Mouse (Mus musculus): ENCODE data around the gene Rps6kl1. TPM values are rescaled to one million over a fixed set of nuclear protein-coding genes. Genes with fewer than 3 reads are reported as not detected.

Gene Rps6kl1
- total and polyA plus RNA-seq, 2 experiments from 2014 or later: 0.11 to 1.1 TPM

DNA sequence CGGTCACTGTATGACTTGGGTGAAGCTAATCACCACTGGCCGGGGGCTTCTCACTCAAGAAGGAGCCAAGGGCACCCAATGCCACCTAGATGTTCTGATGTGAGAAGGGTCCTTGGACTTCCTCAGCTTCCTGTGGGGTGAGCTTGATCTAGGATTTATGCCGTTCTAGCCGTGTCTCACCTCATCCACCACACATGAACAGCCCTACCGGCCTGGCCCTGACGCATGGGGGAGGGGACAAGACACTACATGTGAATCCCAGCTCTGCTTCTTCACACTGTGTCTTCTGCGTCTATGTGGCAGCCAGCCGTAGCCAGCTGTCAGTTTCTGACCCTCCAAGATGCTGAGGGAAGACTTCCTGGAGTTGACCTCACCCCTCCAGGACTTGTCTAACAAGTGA is 7.7 kb upstream of the Rps6kl1 start:
- no peak overlapping the region for H3K4me3 ChIP-seq (ENCODE audit: low read depth, low read length)
- no peak overlapping the region for H3K4me2 ChIP-seq (ENCODE audit: low read depth, low read length)
- H3K27ac ChIP-seq (ENCODE audit: low read depth): no peak overlapping the region
- TF ChIP-seq EP300 (IDR thresholded peaks at IDR 0.05; ENCODE audit: low read depth) (no peak), CTCF (IDR thresholded peaks at IDR 0.05; ENCODE audit: low read depth) (no peak)
- no peaks in the 10 kb centered on the region for H3K4me1 ChIP-seq (ENCODE audit: control insufficient read depth, insufficient read depth)
- DNase-seq (ENCODE audit: low spot score) (no peak), ATAC-seq (ENCODE audit: insufficient read depth, low read depth) (no peak)
- 81% methylated on average over 8 of the region's 8 CpGs for WGBS
- no peaks in the 10 kb centered on the region for H3K36me3 ChIP-seq (replicated peaks; ENCODE audit: control insufficient read depth, insufficient read depth, low read length)
- no peak overlapping the region for H3K9ac ChIP-seq (replicated peaks; ENCODE audit: low read depth, low read length)
- H3K9me3 ChIP-seq (replicated peaks; ENCODE audit: control insufficient read depth, low read length): no peaks in the 10 kb centered on the region
- H3K27me3 ChIP-seq (ENCODE audit: control insufficient read depth, insufficient read depth, low read length): no peaks in the 10 kb centered on the region

DNA sequence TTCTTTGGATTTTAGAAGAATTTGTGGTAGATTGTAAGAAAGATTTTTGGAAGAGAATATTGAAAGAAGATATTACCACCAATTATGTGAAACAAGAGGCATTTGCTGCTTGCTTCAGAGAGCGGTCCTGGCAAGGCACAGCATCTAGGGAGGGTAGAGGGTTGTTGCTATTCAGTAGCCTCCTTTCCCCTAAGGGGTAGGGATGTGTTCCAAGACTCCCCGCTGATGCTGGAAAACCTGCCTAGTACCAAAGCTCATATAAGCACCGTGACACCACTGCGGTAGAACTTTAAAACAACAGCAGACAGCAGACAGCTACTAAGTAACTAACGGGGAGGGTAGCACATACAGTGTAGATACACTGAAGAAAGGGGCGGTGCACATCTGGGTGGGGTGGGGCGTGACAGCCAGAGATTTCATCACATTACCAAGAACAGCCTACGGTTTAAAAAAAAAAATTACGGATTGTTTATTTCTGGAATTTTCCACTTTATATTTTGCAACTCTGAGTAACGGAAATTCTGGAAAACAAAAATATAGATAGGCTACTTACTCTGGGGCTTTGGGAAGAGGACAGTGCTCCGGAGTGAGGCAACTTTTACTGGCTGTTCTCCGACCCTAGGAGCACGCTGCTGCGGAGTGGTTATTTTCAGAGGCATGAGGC is 6.9 kb upstream of the Rps6kl1 start:
- no peak overlapping the region for H3K4me3 ChIP-seq (ENCODE audit: low read depth, low read length)
- H3K36me3 ChIP-seq (replicated peaks; ENCODE audit: control insufficient read depth, insufficient read depth, low read length): no peaks in the 10 kb centered on the region
- no peak overlapping the region for H3K4me2 ChIP-seq (ENCODE audit: low read depth, low read length)
- ATAC-seq (ENCODE audit: insufficient read depth, low read depth) (no peak), DNase-seq (ENCODE audit: low spot score) (no peak)
- TF ChIP-seq EP300 (IDR thresholded peaks at IDR 0.05; ENCODE audit: low read depth) (no peak), CTCF (IDR thresholded peaks at IDR 0.05; ENCODE audit: low read depth) (no peak)
- no peaks in the 10 kb centered on the region for H3K9me3 ChIP-seq (replicated peaks; ENCODE audit: control insufficient read depth, low read length)
- H3K27ac ChIP-seq (ENCODE audit: low read depth): no peak overlapping the region
- WGBS: 81% methylated on average over 14 of the region's 14 CpGs
- no peaks in the 10 kb centered on the region for H3K4me1 ChIP-seq (ENCODE audit: control insufficient read depth, insufficient read depth)
- no peaks in the 10 kb centered on the region for H3K27me3 ChIP-seq (ENCODE audit: control insufficient read depth, insufficient read depth, low read length)
- H3K9ac ChIP-seq (replicated peaks; ENCODE audit: low read depth, low read length): no peak overlapping the region

DNA sequence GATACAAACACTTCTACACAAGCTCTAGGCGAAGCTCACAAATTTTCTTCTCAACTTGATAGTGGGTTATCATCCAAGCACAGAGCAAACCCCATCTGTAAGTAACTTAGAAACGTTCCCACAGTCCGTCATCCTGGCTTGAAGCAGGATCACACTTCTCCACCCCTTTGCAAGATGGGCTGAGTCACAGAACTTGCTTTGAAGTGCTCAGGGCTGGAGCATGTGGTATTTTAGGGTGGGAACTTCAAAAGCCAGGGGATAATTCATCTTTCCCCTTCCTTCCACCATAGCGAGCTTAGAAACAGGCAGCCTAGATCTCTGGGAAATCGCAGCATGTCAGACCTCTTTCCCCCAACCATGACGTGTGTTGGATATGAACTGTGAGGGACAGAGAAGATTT is 5.3 kb upstream of the Rps6kl1 start:
- no peak for ATAC-seq (ENCODE audit: insufficient read depth, low read depth)

DNA sequence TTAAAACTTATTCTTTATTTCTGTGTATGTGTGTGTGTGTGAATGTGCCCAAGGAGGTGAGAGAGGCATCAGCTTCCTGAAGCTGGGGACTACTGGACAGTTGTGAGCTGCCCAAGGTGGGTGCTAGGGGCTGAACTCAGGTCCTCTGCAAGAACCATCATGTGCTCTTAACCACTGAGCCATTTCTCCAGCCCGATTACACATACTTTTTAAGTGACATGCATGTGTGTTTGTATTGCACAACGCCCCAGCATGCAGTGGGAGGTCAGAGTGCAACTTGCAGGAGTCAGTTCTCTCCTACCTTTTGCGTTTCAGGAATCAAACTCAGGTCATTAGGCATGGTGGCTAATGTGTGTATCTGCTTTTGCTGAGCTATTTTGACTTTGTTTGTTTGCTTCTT is 1.9 kb upstream of the Rps6kl1 start:
- WGBS: 76% methylated on average over 3 of the region's 3 CpGs
- TF ChIP-seq CTCF (IDR thresholded peaks at IDR 0.05; ENCODE audit: low read depth) (no peak), EP300 (IDR thresholded peaks at IDR 0.05; ENCODE audit: low read depth) (no peak)
- H3K36me3 ChIP-seq (replicated peaks; ENCODE audit: control insufficient read depth, insufficient read depth, low read length): no peaks in the 10 kb centered on the region

More for the DNA sequence above, 5.3 kb upstream of the Rps6kl1 start:
- no peak overlapping the region for H3K9ac ChIP-seq (replicated peaks; ENCODE audit: low read depth, low read length)
- 29% methylated on average over 6 of the region's 6 CpGs for WGBS
- peaks cover 4% of the 10 kb centered on the region for H3K27me3 ChIP-seq (ENCODE audit: control insufficient read depth, insufficient read depth, low read length)
- no peak for DNase-seq (ENCODE audit: low spot score)
- TF ChIP-seq EP300 (IDR thresholded peaks at IDR 0.05; ENCODE audit: low read depth): no peak
- no peak for TF ChIP-seq CTCF (IDR thresholded peaks at IDR 0.05; ENCODE audit: low read depth)
- no peaks in the 10 kb centered on the region for H3K36me3 ChIP-seq (replicated peaks; ENCODE audit: control insufficient read depth, insufficient read depth, low read length)
- no peak overlapping the region for H3K4me2 ChIP-seq (ENCODE audit: low read depth, low read length)
- no peak overlapping the region for H3K4me3 ChIP-seq (ENCODE audit: low read depth, low read length)
- H3K27ac ChIP-seq (ENCODE audit: low read depth): no peak overlapping the region
- no peaks in the 10 kb centered on the region for H3K9me3 ChIP-seq (replicated peaks; ENCODE audit: control insufficient read depth, low read length)
- H3K4me1 ChIP-seq (ENCODE audit: control insufficient read depth, insufficient read depth): no peaks in the 10 kb centered on the region

DNA sequence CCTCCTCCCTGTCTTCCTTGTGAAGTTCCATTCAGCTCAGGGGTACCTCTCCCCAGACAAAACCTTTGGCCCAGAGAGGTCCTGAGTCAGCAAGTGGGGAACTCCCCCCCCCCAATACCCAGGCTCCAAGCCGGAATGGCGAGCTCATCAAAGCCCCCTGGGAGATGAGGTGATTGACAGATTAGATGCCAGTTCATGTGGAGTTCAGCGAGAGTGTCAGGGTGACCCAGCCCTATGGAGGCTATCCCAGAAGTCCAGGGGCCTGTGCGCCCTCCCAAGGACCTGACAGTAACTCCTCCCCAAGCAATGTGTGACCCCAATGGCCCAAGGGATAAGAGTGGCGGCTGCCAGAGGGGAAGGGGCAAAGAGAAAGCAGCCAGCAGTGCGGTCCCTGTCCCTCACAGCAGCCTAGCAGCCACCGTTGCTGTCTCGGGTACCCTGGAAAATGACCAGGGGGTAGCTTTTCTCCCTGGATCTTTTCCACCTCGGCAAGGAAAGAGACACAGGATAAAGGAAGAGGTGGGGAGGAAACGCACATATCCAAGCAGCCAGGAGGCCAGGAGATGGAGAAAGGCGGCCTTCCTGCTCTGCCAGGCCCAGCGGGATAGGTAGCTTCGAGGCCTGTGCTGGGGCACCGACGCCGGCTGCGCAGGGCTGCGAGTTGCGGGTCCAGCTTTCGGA is 603 bp downstream of the Rps6kl1 start:
- Histone ChIP-seq H3K27ac (ENCODE audit: low read depth) (no peak overlapping the region), H3K4me3 (ENCODE audit: low read depth, low read length) (peak overlapping the region; percentile 32), H3K36me3 (replicated peaks; ENCODE audit: control insufficient read depth, insufficient read depth, low read length) (no peaks in the 10 kb centered on the region), H3K27me3 (ENCODE audit: control insufficient read depth, insufficient read depth, low read length) (peaks cover 12% of the 10 kb centered on the region), H3K4me2 (ENCODE audit: low read depth, low read length) (peak overlapping the region; percentile 56), H3K4me1 (ENCODE audit: control insufficient read depth, insufficient read depth) (no peaks in the 10 kb centered on the region), H3K9me3 (replicated peaks; ENCODE audit: control insufficient read depth, low read length) (no peaks in the 10 kb centered on the region), H3K9ac (replicated peaks; ENCODE audit: low read depth, low read length) (no peak overlapping the region)
- DNase-seq (ENCODE audit: low spot score) (no peak), ATAC-seq (ENCODE audit: insufficient read depth, low read depth) (no peak)
- no peak for TF ChIP-seq CTCF (IDR thresholded peaks at IDR 0.05; ENCODE audit: low read depth)
- TF ChIP-seq EP300 (IDR thresholded peaks at IDR 0.05; ENCODE audit: low read depth): no peak
- WGBS: 20% methylated on average over 20 of the region's 20 CpGs

More for the DNA sequence above, 1.9 kb upstream of the Rps6kl1 start:
- DNase-seq (ENCODE audit: low spot score): no peak
- Histone ChIP-seq H3K9ac (replicated peaks; ENCODE audit: low read depth, low read length) (no peak overlapping the region), H3K27me3 (ENCODE audit: control insufficient read depth, insufficient read depth, low read length) (peaks cover 12% of the 10 kb centered on the region), H3K4me2 (ENCODE audit: low read depth, low read length) (no peak overlapping the region), H3K27ac (ENCODE audit: low read depth) (no peak overlapping the region), H3K9me3 (replicated peaks; ENCODE audit: control insufficient read depth, low read length) (no peaks in the 10 kb centered on the region), H3K4me1 (ENCODE audit: control insufficient read depth, insufficient read depth) (no peaks in the 10 kb centered on the region), H3K4me3 (ENCODE audit: low read depth, low read length) (no peak overlapping the region)
- ATAC-seq (ENCODE audit: insufficient read depth, low read depth): no peak
